Mouse (Mus musculus) left cerebral cortex, adult 2 months (tissue): ENCODE data around the gene Rfxap. TPM values are rescaled to one million over a fixed set of nuclear protein-coding genes. Genes with fewer than 3 reads are reported as not detected.
A peak's percentile ranks its signal among the peaks of the same experiment; 100 is the strongest.

ENCODE experiments used
- DNase-seq, 2 experiments: peaks; one replicate each; pipeline ENCODE4 v3.0.0; 2021 to 2022; ENCODE audit warnings: low spot score in 2 of 2, mixed read lengths in 1 of 2; ENCODE audit errors: extremely low spot score in 1 of 2
- H3K27ac ChIP-seq: fragments of 200-600 bp; 2 replicates; pipeline ENCODE4 v1.8.1; 2022
- H3K4me3 ChIP-seq: fragments of 200-600 bp; 2 replicates; pipeline ENCODE4 v1.8.1; 2022
- CTCF ChIP-seq: fragments of 200-600 bp; IDR thresholded peaks from 2 replicates; pipeline ENCODE4 v1.8.1; 2022; ENCODE audit warnings: antibody characterized with exemption, mild to moderate bottlenecking, moderate library complexity
- intact Hi-C: fragments of 180-260 bp; cut with DNase I; formaldehyde crosslinking; loops from one replicate; pipeline ENCODE4 v1.15.1; 2025
- long read RNA-seq, 2 experiments: library from polyadenylated mRNA; stranded (forward); transcript quantifications; one replicate each; pipeline ENCODE4 v2.0.0; 2021; ENCODE audit warnings: borderline mapping rate in 2 of 2
- total RNA-seq, 2 experiments: library from RNA; stranded (reverse); gene quantifications; 2 replicates each; pipeline ENCODE4 v1.2.3; 2021

Gene Rfxap
- total RNA-seq, result 10 to 100 TPM; 47.9 to 49.5 TPM
- long read RNA-seq, experiment 1, transcript Rfxap-201 (3 exons, 2,162 nt), result major isoform, 46 of 47 reads
- long read RNA-seq, experiment 1, partial matches to known transcripts, result 0 of 47 reads
- long read RNA-seq, experiment 1, other reads (novel, unspliced or antisense), result 1 of 47 reads
- long read RNA-seq, experiment 2, transcript Rfxap-201 (3 exons, 2,162 nt), result major isoform, 36 of 39 reads
- long read RNA-seq, experiment 2, partial matches to known transcripts, result 1 of 39 reads
- long read RNA-seq, experiment 2, other reads (novel, unspliced or antisense), result 2 of 39 reads

DNA sequence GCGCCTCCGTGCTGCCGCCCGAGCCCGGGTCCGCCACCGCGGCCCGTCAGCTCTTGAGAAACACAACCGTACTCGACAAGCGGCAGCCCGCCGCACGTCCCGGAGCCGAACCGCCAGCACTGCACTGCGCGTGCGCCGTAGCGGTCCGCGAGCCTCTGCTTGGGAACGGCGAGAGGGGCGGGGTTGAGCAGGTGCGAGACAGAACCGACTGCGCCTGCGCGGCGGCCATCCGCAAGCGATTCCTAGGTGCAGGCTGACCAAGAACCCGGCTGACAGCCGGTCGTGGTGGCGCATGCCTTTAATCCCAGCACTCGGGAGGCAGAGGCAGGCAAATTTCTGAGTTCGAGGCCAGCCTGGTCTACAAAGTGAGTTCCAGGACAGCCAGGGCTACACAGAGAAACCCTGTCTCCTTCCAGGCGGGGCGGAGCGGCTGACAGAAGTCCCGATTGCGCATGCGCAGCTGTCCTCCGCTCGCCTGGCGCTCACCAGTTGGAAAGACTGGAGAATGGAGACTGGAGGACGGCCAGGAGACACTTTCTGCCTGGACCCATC is at the start of gene Rfxap:
Gene Rfxap, minus strand, starts transcription at position 126 of the 552 bp plus-strand sequence.
- H3K4me3 ChIP-seq, result peak within 1 kb of the TSS; percentile 95
- TF ChIP-seq CTCF, result no peak
- intact Hi-C loops, result loop anchor here (2.0 to 10.0 kb wide), 3 partner anchors 53 to 547 kb away; partner anchors contain the start of genes Alg5, Exosc8 and Smad9
- H3K27ac ChIP-seq, result peak within 1 kb of the TSS; percentile 86
- peak; percentile 95 to 96 for DNase-seq

DNA sequence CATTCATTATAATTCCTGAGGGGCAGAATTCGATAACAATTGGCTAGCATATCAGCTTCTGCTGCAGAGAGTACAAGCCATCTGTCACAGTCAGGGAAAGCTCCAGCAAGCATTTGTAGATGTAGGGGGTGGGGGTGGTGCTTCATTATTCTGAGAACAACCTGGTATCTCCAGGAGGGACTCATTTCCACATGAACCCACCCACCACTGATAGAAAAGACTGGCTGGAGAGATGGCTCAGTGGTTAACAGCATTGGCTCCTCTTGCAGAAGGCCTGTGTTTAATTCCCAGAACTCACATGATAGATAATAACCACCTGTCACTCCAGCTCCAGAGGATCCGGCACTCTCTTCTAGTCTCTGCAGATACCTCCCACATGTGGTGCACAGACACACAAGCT is 27.8 kb upstream of the Rfxap start:
- intact Hi-C loops, result no loop called here
- no peak overlapping the region for H3K27ac ChIP-seq
- DNase-seq, result peak in 1 of 2 experiments; percentile 13
- H3K4me3 ChIP-seq, result no peak overlapping the region
- no peak for TF ChIP-seq CTCF

DNA sequence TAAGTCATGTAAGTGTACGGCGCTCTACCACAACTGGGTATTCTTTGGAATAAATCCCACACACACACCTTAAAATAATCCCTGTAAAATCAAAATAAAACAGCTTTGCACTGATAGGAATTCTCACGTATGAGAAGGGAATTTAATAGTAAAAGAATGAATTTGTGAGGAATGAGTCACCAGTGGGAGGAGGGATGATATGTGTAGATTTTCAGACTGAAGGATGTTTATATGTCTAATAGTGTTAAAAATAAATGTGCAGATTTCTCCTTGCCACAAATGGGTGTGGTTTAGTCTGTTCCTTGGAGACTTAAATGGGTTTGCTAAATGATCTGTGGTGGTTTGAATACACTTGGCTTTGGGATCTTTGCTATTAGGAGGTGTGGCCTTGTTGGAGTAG is 24.9 kb upstream of the Rfxap start:
- intact Hi-C loops, result no loop called here
- no peak for TF ChIP-seq CTCF
- DNase-seq, result no peak
- Histone ChIP-seq H3K4me3 (no peak overlapping the region), H3K27ac (no peak overlapping the region)

DNA sequence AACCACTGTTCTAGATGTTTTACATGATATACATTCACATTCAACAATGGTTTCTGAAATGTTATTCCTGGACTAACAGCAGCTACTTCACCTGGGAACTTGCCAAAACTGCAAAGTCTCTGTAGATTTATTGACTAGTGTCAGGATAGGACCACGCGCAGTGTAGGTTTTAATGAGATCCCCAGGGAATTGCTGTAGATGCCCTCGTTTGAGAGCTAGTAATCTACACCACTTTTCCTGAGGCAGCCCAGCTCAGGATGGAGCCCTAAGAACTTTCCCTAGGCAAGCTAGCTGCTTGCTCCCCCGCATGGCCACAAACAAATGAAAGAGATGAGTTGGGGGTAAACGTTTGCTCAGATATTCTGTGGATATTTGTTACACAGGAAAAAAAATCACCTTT is 14.9 kb upstream of the Rfxap start:
- no peak overlapping the region for H3K4me3 ChIP-seq
- no peak overlapping the region for H3K27ac ChIP-seq
- DNase-seq, result no peak
- intact Hi-C loops, result no loop called here
- no peak for TF ChIP-seq CTCF

DNA sequence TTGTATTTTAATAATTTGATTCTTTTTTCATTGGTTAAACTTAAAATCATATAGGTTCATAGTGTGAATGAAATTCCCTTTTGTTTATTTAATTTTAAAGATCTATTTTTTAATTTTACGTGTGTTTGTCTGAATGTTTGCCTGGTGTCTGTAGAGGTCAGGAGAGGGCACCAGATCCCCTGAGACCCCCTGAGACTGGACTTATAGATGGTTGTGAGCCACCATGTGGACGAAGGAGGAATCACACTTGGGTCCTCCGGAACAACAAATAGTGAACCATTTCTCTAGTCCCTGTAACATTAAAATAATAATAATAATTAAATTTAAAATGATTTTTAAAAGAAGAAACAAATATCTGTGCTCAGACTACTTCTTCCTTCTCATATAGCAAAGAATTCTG is 7.7 kb upstream of the Rfxap start:
- Histone ChIP-seq H3K27ac (no peak overlapping the region), H3K4me3 (no peak overlapping the region)
- intact Hi-C loops, result loop anchor here (1.0 to 5.0 kb wide), 2 partner anchors 80 to 102 kb away; partner anchors contain the start of genes Alg5, Exosc8 and Sertm1
- DNase-seq, result no peak
- TF ChIP-seq CTCF, result peak; percentile 73

DNA sequence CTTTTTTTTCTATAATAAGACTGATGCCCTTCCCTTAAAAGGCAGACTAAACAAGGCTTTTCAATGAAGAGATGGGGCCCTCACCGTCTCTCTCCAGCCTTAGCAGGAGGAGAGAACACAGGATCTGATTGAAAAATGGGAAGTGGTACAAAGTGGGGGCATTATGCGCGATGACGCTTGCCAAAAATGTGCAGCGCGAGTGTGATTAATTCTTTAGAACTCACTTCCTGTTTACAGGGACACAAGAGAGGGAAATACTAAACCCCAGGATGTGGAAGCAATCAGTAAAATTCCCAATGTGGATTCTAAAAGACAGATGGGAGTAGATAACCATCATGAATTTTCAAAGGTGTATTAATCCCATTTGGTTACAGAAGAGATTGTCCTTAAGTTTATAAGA is 7.0 kb upstream of the Rfxap start:
- intact Hi-C loops, result loop anchor here (1.0 to 5.0 kb wide), 3 partner anchors 79 to 338 kb away; partner anchors contain the start of genes Alg5, Exosc8 and Sertm1
- H3K27ac ChIP-seq, result no peak overlapping the region
- no peak for DNase-seq
- no peak for TF ChIP-seq CTCF
- no peak overlapping the region for H3K4me3 ChIP-seq

DNA sequence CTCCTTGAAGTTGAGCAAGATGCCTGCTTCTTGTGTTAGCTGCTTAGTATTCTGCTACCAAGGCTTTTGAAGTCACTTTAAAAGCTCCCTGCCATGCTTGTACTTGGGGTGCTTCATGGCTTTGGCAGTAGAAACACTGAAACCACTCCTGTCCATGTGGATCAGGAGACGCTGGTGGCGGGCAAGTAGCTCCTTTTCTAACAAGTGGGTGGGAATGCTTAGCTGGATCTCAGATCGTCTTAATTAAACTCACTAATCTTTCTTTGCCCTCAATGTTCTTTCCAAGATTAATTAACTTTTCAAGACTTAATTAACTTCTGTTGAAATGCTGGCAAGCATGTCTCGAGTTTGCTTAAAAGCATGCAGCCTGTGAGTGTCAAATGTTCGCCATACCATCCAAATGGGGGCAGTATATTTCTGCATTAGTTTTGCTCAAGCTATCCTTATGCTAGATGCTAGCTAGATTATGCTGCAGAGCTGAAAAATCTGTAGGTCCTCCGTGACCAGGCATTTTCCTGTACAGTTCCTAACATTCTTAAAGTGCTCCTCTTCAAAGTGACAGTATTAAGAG is 5.9 kb upstream of the Rfxap start:
- no peak overlapping the region for H3K27ac ChIP-seq
- peak; percentile 52 for TF ChIP-seq CTCF
- H3K4me3 ChIP-seq, result no peak overlapping the region
- intact Hi-C loops, result loop anchor here (1.0 to 5.0 kb wide), 2 partner anchors 251 to 339 kb away; no protein-coding TSS in a partner anchor
- no peak for DNase-seq

DNA sequence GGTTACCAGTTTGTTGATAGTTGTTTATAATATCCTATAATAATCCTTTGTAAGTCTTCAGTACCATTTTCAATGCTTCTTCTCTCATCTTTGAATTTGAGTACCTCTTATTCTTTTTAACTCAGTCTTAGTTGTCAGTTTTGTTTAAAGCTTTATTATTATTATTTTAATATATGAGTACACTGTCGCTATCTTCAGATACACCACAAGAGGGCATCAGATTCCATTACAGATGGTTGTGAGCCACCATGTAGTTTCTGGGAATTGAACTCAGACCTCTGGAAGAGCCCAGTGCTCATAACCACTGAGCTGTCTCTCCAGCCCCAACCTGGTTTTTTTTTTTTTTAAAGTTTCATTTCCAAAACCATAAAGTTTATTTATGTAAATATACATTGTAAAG is 4.0 kb upstream of the Rfxap start:
- no peak overlapping the region for H3K27ac ChIP-seq
- TF ChIP-seq CTCF, result peak; percentile 43
- H3K4me3 ChIP-seq, result no peak overlapping the region
- DNase-seq, result no peak
- intact Hi-C loops, result loop anchor here (5.0 kb wide), 1 partner anchor 341 kb away; no protein-coding TSS in a partner anchor

DNA sequence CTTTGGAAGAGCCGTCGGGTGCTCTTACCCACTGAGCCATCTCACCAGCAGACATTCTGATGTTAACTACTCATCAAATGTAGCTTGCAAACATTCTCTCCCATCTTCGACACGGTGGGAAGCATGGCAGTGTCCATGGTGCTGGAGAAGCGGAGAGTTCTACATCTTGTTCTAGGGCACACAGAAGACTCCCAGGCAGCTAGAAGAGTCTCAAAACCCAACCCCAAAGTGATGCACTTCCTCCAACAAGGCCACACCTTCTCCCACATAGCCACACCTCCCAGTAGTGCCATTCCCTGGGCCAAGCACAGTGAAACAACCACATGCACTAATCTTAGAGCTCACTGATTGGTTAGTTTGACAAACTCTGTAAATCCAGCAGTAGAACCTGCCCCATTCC is 1.5 kb upstream of the Rfxap start:
- no peak for DNase-seq
- TF ChIP-seq CTCF, result no peak; the same call in 1 of the 2 replicates
- intact Hi-C loops, result loop anchor here (10.0 kb wide), 1 partner anchor 546 kb away; no protein-coding TSS in a partner anchor
- no peak overlapping the region for H3K27ac ChIP-seq
- no peak overlapping the region for H3K4me3 ChIP-seq

DNA sequence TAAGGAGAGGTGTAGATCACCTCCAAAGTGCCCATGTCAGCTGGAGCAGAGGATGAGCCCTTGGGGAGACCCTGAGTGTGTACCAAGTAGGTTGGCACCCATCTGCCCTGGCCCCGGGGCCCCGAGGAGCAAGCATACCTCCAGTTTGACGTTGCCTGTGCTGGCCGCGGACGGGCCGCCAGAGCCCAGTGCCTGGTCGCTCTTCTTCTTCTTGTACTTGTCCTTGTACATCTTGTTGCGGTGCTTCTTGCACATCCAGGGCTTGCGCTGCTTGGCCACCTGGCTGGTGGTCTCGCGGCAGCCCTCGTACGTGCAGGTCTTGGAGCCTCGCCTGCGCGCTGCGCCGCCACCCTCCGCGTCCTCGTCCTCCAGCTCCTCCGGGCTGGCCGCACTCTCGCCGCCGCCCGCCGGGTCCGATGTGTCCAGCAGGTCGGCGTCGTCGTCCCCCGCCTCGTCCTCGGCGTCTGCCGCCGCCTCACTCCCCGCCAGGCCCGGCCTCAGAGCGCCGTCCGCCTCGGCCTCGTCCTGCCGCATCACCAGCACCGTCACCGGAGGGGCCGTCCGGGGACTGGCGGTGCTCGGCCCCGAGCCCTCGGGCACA is 430 bp downstream of the Rfxap start:
- Histone ChIP-seq H3K27ac (peak overlapping the region; percentile 86), H3K4me3 (peak overlapping the region; percentile 95)
- intact Hi-C loops, result loop anchor here (2.0 to 10.0 kb wide), 3 partner anchors 52 to 548 kb away; partner anchors contain the start of genes Alg5, Exosc8 and Smad9
- no peak for TF ChIP-seq CTCF
- DNase-seq, result peak; percentile 24 to 60

DNA sequence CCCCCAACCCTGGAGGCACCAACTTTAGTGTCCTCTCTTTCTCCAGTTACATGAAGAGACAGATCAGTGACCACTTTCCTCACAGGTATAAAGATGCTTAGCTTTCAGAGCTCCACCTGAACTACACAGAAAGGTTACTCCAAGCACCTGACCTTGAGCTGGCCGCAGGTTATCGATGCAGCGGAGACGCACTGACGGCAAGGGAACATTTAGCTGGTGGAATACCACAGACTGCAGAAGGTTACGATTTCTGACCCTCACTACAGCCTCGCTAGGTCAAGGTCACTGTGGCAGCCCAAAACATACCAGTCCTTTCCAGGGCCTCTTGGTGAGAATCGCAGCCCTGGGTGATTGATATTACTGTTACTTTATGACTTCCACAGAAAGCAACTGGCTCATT is 3.9 kb downstream of the Rfxap start:
- intact Hi-C loops, result loop anchor here (10.0 kb wide), 1 partner anchor 551 kb away; no protein-coding TSS in a partner anchor
- no peak for DNase-seq
- TF ChIP-seq CTCF, result no peak
- no peak overlapping the region for H3K27ac ChIP-seq
- no peak overlapping the region for H3K4me3 ChIP-seq
